Mouse (Mus musculus): ENCODE measurements around the gene A630001G21Rik.
A peak's percentile ranks its signal among the peaks of the same experiment; 100 is the strongest.

A630001G21Rik gene

GRCm38 (mm10) chr1:85771976-85772375 lies 6.5 kb downstream of the A630001G21Rik start:
- DNase-seq (ENCODE audit: low read depth, low spot score), result no peak

DNA sequence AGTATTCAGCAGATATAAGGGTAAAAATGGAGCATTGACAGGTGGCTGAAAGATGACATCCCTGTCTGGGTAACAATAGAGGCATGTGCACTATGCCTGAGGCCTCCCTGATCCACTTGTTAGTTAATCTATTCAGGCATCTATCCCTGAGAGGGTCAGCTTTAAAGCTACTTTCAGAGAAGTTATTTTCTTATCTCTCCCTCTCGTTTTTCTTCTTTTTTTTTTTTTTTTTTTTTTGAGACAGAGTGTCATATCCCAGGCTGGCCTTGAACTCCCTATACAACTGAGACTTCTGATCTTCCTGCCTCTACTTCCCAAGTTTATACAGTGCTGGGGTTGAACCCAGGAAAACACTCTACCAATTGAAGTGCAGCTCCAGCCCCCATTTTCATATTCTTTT lies 10.7 kb downstream of the A630001G21Rik start:
- DNase-seq (ENCODE audit: low read depth, low spot score), result no peak

DNA sequence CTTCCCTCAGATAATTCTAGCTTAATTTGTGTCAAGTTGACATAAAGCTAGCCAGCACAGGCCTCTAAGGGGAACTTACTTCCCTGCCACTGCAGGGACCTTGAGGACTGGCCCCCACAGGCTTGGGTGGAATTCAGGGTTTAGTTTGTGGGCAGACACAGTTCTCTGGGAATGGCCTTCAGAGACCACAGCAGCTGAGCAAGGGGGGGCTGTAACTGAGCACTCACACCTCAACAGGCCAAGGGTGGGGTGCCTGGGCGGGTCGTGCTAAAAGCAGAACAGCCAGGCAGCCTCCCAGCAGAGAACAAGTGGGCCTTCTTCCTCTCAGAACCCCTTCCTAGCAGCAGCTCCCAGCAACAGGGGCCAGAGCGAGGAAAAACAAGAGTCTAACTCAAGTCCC lies 12.3 kb downstream of the A630001G21Rik start:
- no peak for DNase-seq (ENCODE audit: low read depth, low spot score)

DNA sequence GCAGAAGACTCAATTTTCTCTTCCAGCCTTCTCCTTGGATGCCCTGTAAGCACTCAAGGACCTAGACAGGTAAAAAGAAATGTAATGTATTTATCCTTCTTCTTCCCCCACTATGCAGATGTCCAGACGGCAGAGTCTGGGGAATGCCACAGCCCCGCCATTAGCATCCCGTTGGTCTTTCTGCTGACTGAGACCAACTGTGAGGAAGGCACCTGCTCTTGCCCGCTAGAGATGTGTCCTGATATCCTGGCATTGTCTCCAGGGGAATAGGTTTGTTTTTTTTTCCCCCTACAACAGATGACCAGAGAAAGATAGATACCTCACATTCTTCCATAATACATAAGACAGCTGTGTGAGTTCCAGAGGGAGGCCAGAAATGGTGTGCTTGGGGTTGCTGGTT lies 14.2 kb downstream of the A630001G21Rik start:
- DNase-seq (ENCODE audit: low read depth, low spot score), result no peak

DNA sequence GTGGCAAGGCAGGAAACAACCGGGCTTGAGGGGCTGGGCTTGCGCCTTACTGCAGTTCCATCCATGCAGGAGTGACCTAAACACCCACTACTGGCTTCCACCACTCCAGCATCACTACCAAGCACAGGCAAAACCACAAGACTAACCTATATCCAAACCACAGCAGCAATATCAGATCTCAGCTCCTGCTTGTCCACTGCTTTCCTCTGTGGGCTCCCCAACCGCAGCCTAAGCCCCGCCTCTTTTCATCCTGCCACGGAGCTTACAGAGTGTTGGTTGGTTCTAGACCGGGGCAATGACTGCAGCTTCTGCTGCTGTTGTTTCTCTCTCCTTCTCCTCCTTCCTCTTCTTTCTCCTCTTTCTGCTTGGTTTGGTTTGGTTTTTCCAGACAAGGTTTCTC lies 15.1 kb downstream of the A630001G21Rik start:
- peak; percentile 63 for DNase-seq (ENCODE audit: low read depth, low spot score)

- peak; percentile 77 for DNase-seq (ENCODE audit: low read depth, low spot score)
Measured at GRCm38 (mm10) chr1:85761665-85762064, 16.8 kb downstream of the A630001G21Rik start.

DNA sequence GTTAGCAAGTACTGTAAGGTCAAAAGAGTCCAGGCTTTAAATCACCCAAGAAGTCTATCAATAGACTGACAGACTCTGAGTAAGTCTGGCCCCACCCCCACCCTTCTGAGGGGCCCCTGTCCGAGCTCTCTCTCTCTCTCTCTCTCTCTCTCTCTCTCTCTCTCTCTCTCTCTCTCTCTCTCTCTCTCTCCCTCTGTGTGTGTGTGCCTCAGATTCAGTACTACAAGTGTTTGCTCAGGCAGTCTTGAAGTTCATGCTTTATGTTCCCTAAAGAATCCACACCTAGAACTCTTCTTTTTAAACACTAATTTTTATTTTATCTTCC lies 19.5 kb downstream of the A630001G21Rik start:
- DNase-seq (ENCODE audit: low read depth, low spot score), result no peak

DNA sequence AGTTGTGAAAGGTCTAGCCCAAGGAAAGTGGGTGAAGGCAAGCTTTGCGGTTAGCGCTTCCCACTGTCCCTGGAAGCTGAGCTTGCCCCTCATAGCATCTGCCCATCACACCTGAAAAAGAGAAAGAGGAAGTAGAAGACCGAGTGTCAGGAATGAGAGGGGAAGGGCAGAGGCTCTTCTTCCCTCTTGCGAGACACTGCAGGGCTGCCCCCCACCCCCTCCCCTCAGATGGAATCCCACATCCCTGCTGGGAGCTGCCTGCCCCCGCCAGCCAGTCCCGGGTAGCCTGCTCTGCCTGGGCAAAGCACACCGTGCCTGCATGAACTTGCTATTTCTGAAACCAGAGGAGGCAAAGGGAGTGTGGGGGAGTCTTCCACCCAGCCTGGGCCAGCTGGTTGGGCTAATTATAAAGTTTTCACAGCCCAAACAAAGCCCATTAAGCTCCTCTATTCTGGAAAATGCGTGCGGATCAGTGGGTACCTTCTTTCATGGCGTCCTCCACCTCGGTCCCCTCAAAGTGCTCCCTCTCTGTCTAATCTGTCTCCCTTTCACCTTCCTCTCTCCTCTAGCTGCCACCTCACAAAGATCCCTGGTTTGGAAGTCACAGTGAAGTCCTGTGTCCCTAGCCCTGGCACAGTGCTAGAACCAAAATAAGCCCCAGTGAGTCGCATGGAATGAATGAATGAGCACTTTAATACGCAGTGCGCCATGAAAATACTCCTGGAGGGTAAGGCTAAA lies 20.0 kb downstream of the A630001G21Rik start:
- DNase-seq (ENCODE audit: low read depth, low spot score), result no peak

DNA sequence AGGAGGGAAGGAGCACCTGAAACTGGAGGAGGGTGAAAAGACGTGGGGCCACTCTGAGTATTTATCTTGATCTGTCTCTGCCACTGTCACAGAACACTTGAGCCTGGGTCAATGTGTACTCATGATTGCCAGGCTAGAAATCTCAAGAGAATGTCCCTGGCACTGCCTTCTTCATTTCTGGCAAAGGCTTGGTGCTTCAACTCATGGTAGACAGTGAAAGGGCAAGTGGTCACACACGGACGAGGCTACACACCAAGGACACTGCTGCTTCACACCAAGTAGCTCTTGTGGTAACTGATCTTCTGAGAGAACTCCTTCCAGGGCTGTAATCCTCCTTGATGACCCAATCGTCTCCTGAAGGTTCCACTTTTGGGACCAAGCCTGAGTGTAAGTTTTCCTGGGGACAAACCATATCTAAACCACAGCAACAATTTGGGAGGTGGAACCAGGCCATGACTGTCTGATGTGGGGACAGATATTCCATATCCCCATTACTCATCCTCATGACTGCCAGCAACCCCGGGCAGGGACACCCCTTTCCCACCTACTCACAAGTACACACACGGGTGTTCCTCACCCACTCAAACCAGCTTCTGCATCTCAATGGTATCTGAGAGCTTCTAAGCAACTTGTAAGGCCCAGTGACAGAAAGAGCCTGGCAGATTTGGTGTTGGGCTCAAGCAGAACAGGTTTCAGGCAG lies 20.8 kb downstream of the A630001G21Rik start:
- no peak for DNase-seq (ENCODE audit: low read depth, low spot score)

DNA sequence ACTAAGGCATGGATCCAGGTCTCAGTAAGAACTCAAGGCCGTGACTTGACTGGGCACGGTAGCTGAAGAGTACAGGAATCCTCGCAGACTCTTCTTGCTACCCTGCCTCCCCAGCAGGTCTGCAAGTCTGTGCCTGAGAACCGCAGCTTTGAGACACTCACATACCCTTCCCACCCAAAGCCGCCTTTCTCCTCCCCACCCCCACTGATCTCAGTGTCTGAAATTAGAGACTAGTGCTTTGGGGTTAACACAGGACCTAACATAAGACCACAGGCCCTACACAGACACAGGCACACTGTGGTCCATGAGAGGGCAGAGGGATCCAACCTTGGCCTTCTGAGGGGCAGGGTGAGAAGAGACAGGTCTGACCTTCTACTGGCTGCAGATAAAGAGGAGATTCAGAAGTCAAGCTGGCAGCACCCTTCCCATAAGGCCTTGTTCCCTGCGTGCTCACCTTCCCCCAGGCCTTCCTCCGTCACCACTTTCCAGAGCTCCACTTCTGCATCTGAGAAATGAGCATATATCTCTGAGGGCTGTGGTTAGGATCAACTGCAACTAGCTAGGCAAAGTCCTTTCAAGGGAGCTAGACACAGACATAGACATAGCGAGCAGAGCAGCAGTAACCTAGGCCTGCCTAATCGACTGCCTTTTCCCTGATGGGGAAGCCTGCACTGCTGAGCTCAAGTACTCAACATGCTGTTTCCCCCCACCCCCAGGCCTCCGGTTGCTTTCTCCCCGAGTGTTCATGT lies 26.3 kb downstream of the A630001G21Rik start:
- DNase-seq (ENCODE audit: low read depth, low spot score), result peak; percentile 67

DNA sequence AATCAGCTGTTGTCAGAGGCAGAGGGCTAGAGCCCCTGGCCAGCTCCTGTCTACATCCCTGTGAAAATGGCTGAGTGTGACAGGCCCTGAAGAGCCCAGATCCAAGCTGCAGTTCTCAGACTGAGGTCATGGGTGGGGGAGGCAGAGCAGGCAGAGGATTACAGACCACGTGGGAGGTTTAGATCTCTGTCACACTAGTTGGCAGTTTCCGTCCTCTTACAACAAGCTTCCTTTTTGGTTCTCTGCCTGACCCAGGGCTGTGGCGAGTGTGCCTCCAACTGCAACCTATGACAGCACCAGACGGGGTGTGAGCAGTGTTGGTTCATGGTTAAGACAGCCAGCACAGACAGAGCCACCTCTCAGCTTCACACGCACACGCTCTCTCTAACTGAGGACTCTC lies 26.9 kb downstream of the A630001G21Rik start:
- peak; percentile 91 for DNase-seq (ENCODE audit: low read depth, low spot score)

GRCm38 (mm10) chr1:85750650-85751049 lies 27.8 kb downstream of the A630001G21Rik start:
- peak; percentile 81 for DNase-seq (ENCODE audit: low read depth, low spot score)

- DNase-seq (ENCODE audit: low read depth, low spot score), result no peak
Measured at GRCm38 (mm10) chr1:85749829-85750228, 28.6 kb downstream of the A630001G21Rik start.

DNA sequence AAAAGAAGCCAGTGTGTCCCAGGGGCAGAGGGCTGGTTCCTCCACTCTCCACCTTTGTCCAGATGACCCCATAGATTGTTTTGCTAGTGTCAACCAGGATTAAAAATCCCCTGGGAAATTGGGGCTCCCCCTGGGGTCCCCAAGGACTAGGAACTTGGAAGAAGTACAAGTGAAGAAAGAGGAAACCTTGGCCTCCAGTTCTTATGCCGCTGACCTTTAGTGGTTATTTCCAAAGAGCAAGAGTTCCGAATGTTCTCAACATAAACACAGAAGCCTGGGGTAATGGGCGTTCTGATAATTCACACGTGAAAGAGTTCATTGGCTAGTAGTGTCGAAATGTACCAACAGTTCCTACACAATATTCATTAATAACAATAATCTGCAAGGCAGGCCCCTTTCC lies 31.9 kb downstream of the A630001G21Rik start:
- DNase-seq (ENCODE audit: low read depth, low spot score), result no peak

DNA sequence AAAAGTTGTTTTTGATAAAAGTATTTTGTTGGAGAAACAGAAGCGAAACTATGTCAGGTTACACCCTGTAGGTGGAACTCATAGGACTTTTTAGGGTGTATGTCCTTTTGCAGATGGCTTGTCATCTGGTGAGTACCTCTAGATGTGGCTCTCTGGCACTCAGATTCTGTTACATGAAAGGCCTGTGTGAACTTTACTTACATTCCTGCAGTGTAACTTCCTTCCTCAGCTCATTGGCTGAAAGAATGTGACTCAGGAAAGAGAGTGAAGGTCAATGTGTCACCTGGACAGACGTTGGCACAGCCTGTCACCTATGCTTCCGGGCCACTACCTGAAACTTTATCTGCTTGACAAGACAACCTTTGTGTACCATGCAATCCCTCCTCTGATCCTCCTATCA lies 33.9 kb downstream of the A630001G21Rik start:
- no peak for DNase-seq (ENCODE audit: low read depth, low spot score)

DNA sequence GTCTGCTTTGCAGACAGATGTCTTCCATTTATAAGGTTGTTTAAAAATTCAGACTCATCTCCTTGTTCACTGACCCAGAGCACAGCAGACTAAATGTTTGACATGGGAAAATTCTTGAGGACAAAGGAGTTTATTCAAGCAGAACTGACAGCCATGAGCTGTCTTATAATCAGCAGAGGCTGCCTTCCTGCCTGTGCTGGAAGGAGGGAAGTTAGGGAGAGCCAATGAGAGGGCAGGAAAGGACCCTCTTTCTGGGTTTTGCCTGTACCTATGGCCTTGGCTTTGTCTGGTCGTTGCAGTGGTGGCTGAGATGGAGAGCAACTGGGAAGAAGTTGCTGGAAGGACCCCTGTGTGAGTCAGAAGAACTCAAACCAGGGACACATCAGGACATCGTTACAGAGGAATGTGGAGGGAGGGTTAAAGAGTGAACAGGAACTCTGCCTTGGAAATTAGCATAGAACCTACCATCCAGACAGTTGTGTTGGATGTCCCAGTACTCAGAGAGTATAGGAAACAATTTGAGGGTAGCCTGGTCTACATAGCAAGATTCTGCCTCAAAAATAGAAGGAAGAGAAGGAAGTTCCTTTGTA lies 35.4 kb downstream of the A630001G21Rik start:
- no peak for DNase-seq (ENCODE audit: low read depth, low spot score)

DNA sequence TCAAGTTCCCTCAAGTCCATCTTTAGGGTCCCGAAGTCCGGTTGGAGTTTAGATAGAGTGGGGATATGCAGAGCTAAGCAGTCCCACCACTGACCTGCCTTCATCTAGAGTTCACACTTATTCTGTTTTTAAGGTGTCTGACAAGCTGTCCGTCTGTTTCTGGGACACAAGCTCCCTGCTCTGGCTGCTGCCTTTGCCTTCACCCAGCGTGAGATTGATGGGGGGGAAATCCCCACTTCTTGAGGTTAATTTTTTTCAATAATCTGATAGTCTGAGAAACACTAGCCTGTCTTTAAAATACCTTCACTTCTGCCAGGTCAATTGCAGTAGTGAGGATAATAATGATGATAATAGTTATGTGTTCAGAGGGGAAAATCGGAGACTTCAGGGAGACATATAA lies 36.1 kb downstream of the A630001G21Rik start:
- DNase-seq (ENCODE audit: low read depth, low spot score), result no peak

GRCm38 (mm10) chr1:85740923-85741322 lies 37.5 kb downstream of the A630001G21Rik start:
- DNase-seq (ENCODE audit: low read depth, low spot score), result no peak

DNA sequence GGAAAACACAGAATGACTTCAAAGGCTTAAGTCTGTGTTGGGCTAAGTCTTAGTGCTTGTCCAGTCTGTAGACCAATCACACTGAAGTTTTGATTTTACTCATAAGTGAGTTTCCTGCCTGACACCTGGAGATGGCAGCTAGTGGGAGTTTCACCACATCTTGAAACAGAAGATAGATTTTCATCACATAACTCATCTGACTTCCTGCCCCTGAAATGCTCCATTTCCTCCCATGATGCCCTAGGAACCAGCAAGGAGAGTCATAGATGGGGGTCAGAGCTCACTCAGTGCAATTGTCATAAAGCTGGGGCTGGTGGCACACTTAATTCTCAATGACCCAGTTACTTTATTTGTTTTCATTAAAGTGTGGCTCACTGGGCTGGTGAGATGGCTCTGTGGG lies 38.6 kb downstream of the A630001G21Rik start:
- peak; percentile 84 for DNase-seq (ENCODE audit: low read depth, low spot score)

- DNase-seq (ENCODE audit: low read depth, low spot score), result peak; percentile 50
Measured at GRCm38 (mm10) chr1:85739000-85739399, 39.4 kb downstream of the A630001G21Rik start.

- DNase-seq (ENCODE audit: low read depth, low spot score), result peak; percentile 88
Measured at GRCm38 (mm10) chr1:85736355-85737184, 41.9 kb downstream of the A630001G21Rik start.
